Mouse (Mus musculus): ENCODE measurements at regions not wholly inside any gene's neighbourhood (a gene's known extent, or its start where the extent isn't known, plus 50 kb on each side); places are given as distances from the start of the nearest gene placed in this dataset.

GRCm38 (mm10) chr4:66478601-66479217, 74.3 kb upstream of the Astn2 start:
- DNase-seq (ENCODE audit: low spot score in 2 of 2) = no peak
